Mouse (Mus musculus) myocyte (in vitro differentiated cells): ENCODE measurements at regions not wholly inside any gene's neighbourhood (a gene's known extent, or its start where the extent isn't known, plus 50 kb on each side); places are given as distances from the start of the nearest gene placed in this dataset.

Experiments used
- H3K27me3 ChIP-seq: one replicate; pipeline ENCODE4 v1.6.1; 2011; ENCODE audit not compliant: control insufficient read depth, insufficient read depth, insufficient read length
- H3K36me3 ChIP-seq: one replicate; pipeline ENCODE4 v1.6.1; 2011; ENCODE audit not compliant: control insufficient read depth, insufficient read depth
- H3K4me2 ChIP-seq: one replicate; pipeline ENCODE4 v1.6.1; 2011; ENCODE audit warnings: low read depth, control low read depth
- H3K4me3 ChIP-seq: one replicate; pipeline ENCODE4 v1.5.1; 2011; ENCODE audit warnings: mild to moderate bottlenecking, control low read depth, moderate library complexity
- H3K79me2 ChIP-seq: one replicate; pipeline ENCODE4 v1.6.1; 2011; ENCODE audit not compliant: control insufficient read depth, insufficient read depth
- H3ac ChIP-seq: one replicate; pipeline ENCODE4 v1.6.1; 2011; ENCODE audit not compliant: control insufficient read depth, insufficient read length
- CEBPB ChIP-seq: IDR thresholded peaks from 2 replicates; pipeline ENCODE4 v1.6.1; 2011; ENCODE audit warnings: mild to moderate bottlenecking, moderate library complexity; ENCODE audit not compliant: poor library complexity, insufficient read depth, severe bottlenecking
- E2F4 ChIP-seq: IDR thresholded peaks from one replicate; pipeline ENCODE4 v1.6.1; 2011; ENCODE audit warnings: mild to moderate bottlenecking, control low read depth, moderate library complexity; ENCODE audit not compliant: insufficient read depth
- MAX ChIP-seq: IDR thresholded peaks from one replicate; pipeline ENCODE4 v1.6.1; 2011; ENCODE audit warnings: low read depth, mild to moderate bottlenecking, control low read depth
- MYOD1 ChIP-seq, 3 experiments: IDR thresholded peaks; one replicate each; pipeline ENCODE4 v1.6.1; 2011; ENCODE audit warnings: control low read depth in 2 of 3, low read depth in 2 of 3, mild to moderate bottlenecking in 2 of 3, moderate library complexity in 1 of 3; ENCODE audit not compliant: insufficient read length in 2 of 3, control insufficient read depth in 1 of 3
- MYOG ChIP-seq, 3 experiments: IDR thresholded peaks; one replicate each; pipeline ENCODE4 v1.6.1; 2011; ENCODE audit warnings: control low read depth in 2 of 3, low read depth in 2 of 3, mild to moderate bottlenecking in 2 of 3; ENCODE audit not compliant: insufficient read length in 2 of 3, control insufficient read depth in 1 of 3, insufficient read depth in 1 of 3
- POLR2A ChIP-seq: IDR thresholded peaks from one replicate; pipeline ENCODE4 v1.6.1; 2011; ENCODE audit warnings: low read depth, mild to moderate bottlenecking, control low read depth, moderate library complexity; ENCODE audit not compliant: insufficient read length
- POLR2AphosphoS2 ChIP-seq: IDR thresholded peaks from one replicate; pipeline ENCODE4 v1.6.1; 2011; ENCODE audit warnings: low read depth, control low read depth; ENCODE audit not compliant: insufficient read length
- REST ChIP-seq: IDR thresholded peaks from one replicate; pipeline ENCODE4 v1.6.1; 2011; ENCODE audit warnings: mild to moderate bottlenecking, control low read depth, moderate library complexity; ENCODE audit not compliant: insufficient read depth, insufficient read length
- SRF ChIP-seq: IDR thresholded peaks from one replicate; pipeline ENCODE4 v1.6.1; 2011; ENCODE audit warnings: low read depth; ENCODE audit not compliant: control insufficient read depth, insufficient read length
- TCF12 ChIP-seq: IDR thresholded peaks from one replicate; pipeline ENCODE4 v1.6.1; 2011; ENCODE audit warnings: mild to moderate bottlenecking, control low read depth; ENCODE audit not compliant: poor library complexity, insufficient read depth, severe bottlenecking
- TCF3 ChIP-seq: IDR thresholded peaks from one replicate; pipeline ENCODE4 v1.6.1; 2011; ENCODE audit warnings: low read depth, control low read depth; ENCODE audit not compliant: insufficient read length
- USF1 ChIP-seq: IDR thresholded peaks from one replicate; pipeline ENCODE4 v1.6.1; 2011; ENCODE audit warnings: low read depth, mild to moderate bottlenecking, control low read depth, moderate library complexity

GRCm38 (mm10) chr1:189102781-189103180 is 95.1 kb upstream of the Kctd3 start:
- Histone ChIP-seq H3K4me3 (no peak overlapping the region), H3ac (no peak overlapping the region), H3K36me3 (no peaks in the 10 kb centered on the region), H3K79me2 (no peaks in the 10 kb centered on the region), H3K27me3 (no peaks in the 10 kb centered on the region), H3K4me2 (no peak overlapping the region)
- no peak for TF ChIP-seq E2F4
- TF ChIP-seq MYOG (IDR thresholded peaks at IDR 0.05; ENCODE audit: control insufficient read depth in 1 of 3, insufficient read depth in 1 of 3, insufficient read length in 2 of 3, low read depth in 2 of 3) = no peak
- TF ChIP-seq USF1 = no peak
- TF ChIP-seq TCF12 = no peak
- TF ChIP-seq CEBPB = no peak
- no peak for TF ChIP-seq MAX
- TF ChIP-seq MYOD1 (IDR thresholded peaks at IDR 0.05; ENCODE audit: control insufficient read depth in 1 of 3, insufficient read length in 2 of 3, low read depth in 2 of 3) = no peak
- no peak for TF ChIP-seq POLR2A
- no peak for TF ChIP-seq SRF
- TF ChIP-seq POLR2AphosphoS2 = no peak
- no peak for TF ChIP-seq TCF3
- TF ChIP-seq REST = no peak

DNA sequence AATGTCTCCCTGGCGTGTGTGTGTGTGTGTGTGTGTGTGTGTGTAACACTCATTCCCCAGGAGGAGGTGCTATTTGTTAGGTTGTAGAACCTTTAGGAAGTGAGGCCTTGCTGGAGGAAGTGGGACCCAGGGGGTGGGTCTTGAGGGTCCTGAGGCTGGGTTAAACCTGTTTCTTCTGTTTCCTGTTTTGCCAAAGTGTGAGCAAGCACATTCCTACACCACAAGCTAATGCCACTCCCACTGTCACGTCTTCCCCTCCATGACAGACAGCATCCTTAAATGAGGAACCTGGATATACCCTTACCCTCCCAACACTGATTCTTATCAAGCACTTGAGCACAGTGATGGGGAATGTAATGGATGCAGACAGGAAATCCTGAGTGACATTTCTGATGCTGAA is 91.5 kb upstream of the Kctd3 start:
- Histone ChIP-seq H3K36me3 (no peaks in the 10 kb centered on the region), H3K4me3 (no peak overlapping the region), H3K79me2 (no peaks in the 10 kb centered on the region), H3K4me2 (no peak overlapping the region), H3ac (no peak overlapping the region), H3K27me3 (no peaks in the 10 kb centered on the region)
- TF ChIP-seq POLR2AphosphoS2 = no peak
- no peak for TF ChIP-seq MYOG (IDR thresholded peaks at IDR 0.05; ENCODE audit: control insufficient read depth in 1 of 3, insufficient read depth in 1 of 3, insufficient read length in 2 of 3, low read depth in 2 of 3)
- no peak for TF ChIP-seq MAX
- no peak for TF ChIP-seq CEBPB

DNA sequence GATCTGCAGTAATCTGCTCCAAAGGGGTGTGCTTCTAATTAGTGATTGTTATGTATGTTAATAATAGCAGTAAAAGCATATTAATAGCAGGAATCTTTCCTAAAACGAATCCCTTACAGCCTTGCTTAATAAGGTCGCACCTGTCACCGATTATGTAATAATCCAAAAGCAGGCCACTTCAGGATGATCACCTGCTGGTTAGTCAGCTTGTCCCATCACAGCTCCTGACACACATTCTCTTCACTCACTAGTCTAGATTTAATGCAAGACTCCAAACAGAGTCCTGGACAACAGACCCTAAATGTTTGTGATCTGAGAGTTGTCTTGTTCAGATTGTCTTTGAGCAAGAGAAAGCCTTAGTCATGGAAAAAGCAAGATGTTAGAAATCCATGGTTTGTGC is 85.2 kb upstream of the Kctd3 start:
- H3K4me2 ChIP-seq = no peak overlapping the region
- no peaks in the 10 kb centered on the region for H3K36me3 ChIP-seq
- no peaks in the 10 kb centered on the region for H3K79me2 ChIP-seq
- H3K27me3 ChIP-seq = no peaks in the 10 kb centered on the region
- TF ChIP-seq POLR2A (no peak), USF1 (no peak), TCF12 (no peak), MYOG (IDR thresholded peaks at IDR 0.05; ENCODE audit: control insufficient read depth in 1 of 3, insufficient read depth in 1 of 3, insufficient read length in 2 of 3, low read depth in 2 of 3) (no peak), SRF (no peak), CEBPB (no peak), MYOD1 (IDR thresholded peaks at IDR 0.05; ENCODE audit: control insufficient read depth in 1 of 3, insufficient read length in 2 of 3, low read depth in 2 of 3) (no peak), REST (no peak), POLR2AphosphoS2 (no peak), E2F4 (no peak), TCF3 (no peak), MAX (no peak)
- H3K4me3 ChIP-seq = no peak overlapping the region
- H3ac ChIP-seq = no peak overlapping the region

DNA sequence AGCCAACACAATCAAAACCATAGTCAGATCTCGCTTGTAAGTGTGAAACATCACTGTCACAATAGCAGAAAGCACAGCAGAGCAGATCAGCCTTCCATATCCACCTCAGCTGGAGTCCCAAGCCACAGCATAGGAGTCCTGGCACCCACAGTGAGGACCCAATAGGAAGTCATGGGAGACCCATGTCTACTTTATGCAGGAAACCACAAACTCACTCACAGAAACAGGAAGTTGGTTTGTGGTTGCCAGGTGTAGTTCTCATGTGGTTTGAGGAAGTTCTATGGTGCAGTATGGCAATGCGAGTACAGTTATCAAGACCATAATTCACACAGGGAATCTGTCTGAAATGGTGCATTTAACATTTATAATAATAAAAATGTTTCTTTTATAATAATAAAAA is 77.6 kb upstream of the Kctd3 start:
- TF ChIP-seq POLR2A (no peak), E2F4 (no peak), USF1 (no peak), TCF3 (no peak), TCF12 (no peak), REST (no peak), MYOG (IDR thresholded peaks at IDR 0.05; ENCODE audit: control insufficient read depth in 1 of 3, insufficient read depth in 1 of 3, insufficient read length in 2 of 3, low read depth in 2 of 3) (no peak), SRF (no peak), CEBPB (no peak), POLR2AphosphoS2 (no peak), MAX (no peak), MYOD1 (IDR thresholded peaks at IDR 0.05; ENCODE audit: control insufficient read depth in 1 of 3, insufficient read length in 2 of 3, low read depth in 2 of 3) (no peak)
- Histone ChIP-seq H3K4me3 (no peak overlapping the region), H3K36me3 (no peaks in the 10 kb centered on the region), H3ac (no peak overlapping the region), H3K27me3 (no peaks in the 10 kb centered on the region), H3K4me2 (no peak overlapping the region), H3K79me2 (no peaks in the 10 kb centered on the region)

- no peaks in the 10 kb centered on the region for H3K36me3 ChIP-seq
- H3K27me3 ChIP-seq = no peaks in the 10 kb centered on the region
- no peak overlapping the region for H3K4me3 ChIP-seq
- H3K79me2 ChIP-seq = no peaks in the 10 kb centered on the region
- no peak for TF ChIP-seq SRF
- no peak for TF ChIP-seq REST
- no peak for TF ChIP-seq TCF3
- TF ChIP-seq E2F4 = no peak
- TF ChIP-seq MYOD1 (IDR thresholded peaks at IDR 0.05; ENCODE audit: control insufficient read depth in 1 of 3, insufficient read length in 2 of 3, low read depth in 2 of 3) = no peak
- TF ChIP-seq TCF12 = no peak
- no peak for TF ChIP-seq USF1
- TF ChIP-seq MAX = no peak
- no peak for TF ChIP-seq MYOG (IDR thresholded peaks at IDR 0.05; ENCODE audit: control insufficient read depth in 1 of 3, insufficient read depth in 1 of 3, insufficient read length in 2 of 3, low read depth in 2 of 3)
- TF ChIP-seq POLR2A = no peak
- no peak for TF ChIP-seq POLR2AphosphoS2
- TF ChIP-seq CEBPB = no peak
- H3ac ChIP-seq = no peak overlapping the region
- H3K4me2 ChIP-seq = peak overlapping the region; percentile 53
Observed at GRCm38 (mm10) chr1:189081267-189081666, 73.6 kb upstream of the Kctd3 start.
